Mouse (Mus musculus) testis, adult 2 months (tissue): ENCODE data around the gene Chrne.

Experiments
- CTCF ChIP-seq: fragments of 200-500 bp; IDR thresholded peaks from 2 replicates; pipeline ENCODE4 v1.5.1; 2012; ENCODE audit warnings: low read depth, mild to moderate bottlenecking, inconsistent platforms, low read length, moderate library complexity; ENCODE audit not compliant: control insufficient read depth, insufficient read depth, insufficient replicate concordance
- POLR2A ChIP-seq: fragments of 200-500 bp; IDR thresholded peaks from 2 replicates; pipeline ENCODE4 v1.6.1; 2012; ENCODE audit warnings: low read depth, mild to moderate bottlenecking, inconsistent platforms, low read length, moderate library complexity; ENCODE audit not compliant: control insufficient read depth

GRCm38 (mm10) chr11:70667271-70668150 lies 48.5 kb upstream of the Chrne start:
- no peak for TF ChIP-seq CTCF
- TF ChIP-seq POLR2A, result no peak
